In the genomic region with DNA sequence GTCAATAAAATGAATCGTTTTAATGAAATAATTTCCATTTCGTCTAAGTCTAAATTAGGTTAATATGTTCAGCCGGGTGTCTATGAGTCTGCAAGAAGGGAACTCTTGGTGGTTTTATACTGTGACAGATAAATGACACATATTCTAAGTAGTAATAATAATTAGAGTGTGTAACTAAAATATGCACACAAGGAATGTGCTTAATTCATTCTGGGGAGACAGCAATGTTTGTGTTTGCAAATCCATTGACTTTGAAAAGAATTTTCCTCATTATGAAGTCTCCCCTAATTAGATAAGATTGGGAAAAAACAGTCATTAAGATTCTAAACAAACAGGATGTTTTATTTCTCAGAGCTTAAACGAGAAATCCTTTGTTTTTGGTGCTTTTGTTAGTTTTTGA, we compare ENCODE assay signal across 28 mouse cellular contexts. TPM values are rescaled to one million over a fixed set of nuclear protein-coding genes. Genes with fewer than 3 reads are reported as not detected.
"Had no signal": no experiment of that assay in that cellular context is flagged by ENCODE, and none has a peak within 500 bp of the region (broad histone marks: within the 10 kb centered on the region; RNA-seq: fewer than 3 reads in every experiment).

A gene (minus strand): TSS at position 84 of the 400 bp plus-strand sequence.

- H3K27ac ChIP-seq: heart, embryonic 10.5 days; hindbrain, embryonic 10.5 days; hindbrain, embryonic 12.5 days; hindbrain, embryonic 14.5 days; intestine, embryonic 15.5 days; layer of hippocampus, adult 2 months; left cerebral cortex, adult 2 months; limb, embryonic 10.5 days; limb, embryonic 12.5 days; liver, embryonic 13.5 days had no signal

- H3K27me3 ChIP-seq: heart, embryonic 12.5 days; hindbrain, embryonic 12.5 days; intestine, embryonic 15.5 days; liver, embryonic 13.5 days had no signal

- DNase-seq: gastrocnemius, postnatal 10 days; gastrocnemius, postnatal 25 days; heart, adult 18-20 months; heart, postnatal 10 days; heart, postnatal 4 days; kidney, adult 18-20 months; kidney, adult 8-10 months; kidney, postnatal 10 days; kidney, postnatal 25 days; kidney, postnatal 4 days; liver; liver, embryonic 13.5 days had no signal

- H3K9me3 ChIP-seq: heart, embryonic 10.5 days; heart, embryonic 12.5 days; hindbrain, embryonic 10.5 days; hindbrain, embryonic 12.5 days; intestine, embryonic 15.5 days; limb, embryonic 10.5 days; limb, embryonic 12.5 days; liver, embryonic 13.5 days had no signal

- H3K36me3 ChIP-seq: heart, embryonic 10.5 days; heart, embryonic 12.5 days; hindbrain, embryonic 10.5 days; hindbrain, embryonic 12.5 days; intestine, embryonic 15.5 days; limb, embryonic 10.5 days; limb, embryonic 12.5 days; liver, embryonic 13.5 days had no signal

- H3K9ac ChIP-seq: heart, embryonic 12.5 days; hindbrain, embryonic 12.5 days; hindbrain, embryonic 14.5 days; intestine, embryonic 15.5 days; limb, embryonic 12.5 days; liver, embryonic 13.5 days had no signal

- ATAC-seq: hindbrain, embryonic 16.5 days; inflammation-experienced regulatory T-cells, adult 6 months; intestine, embryonic 15.5 days; intestine, postnatal 0 days had no signal

- H3K4me2 ChIP-seq: heart, embryonic 12.5 days; hindbrain, embryonic 12.5 days; hindbrain, embryonic 14.5 days; intestine, embryonic 15.5 days; limb, embryonic 12.5 days; liver, embryonic 11.5 days; liver, embryonic 13.5 days had no signal

- H3K4me3 ChIP-seq: heart, embryonic 10.5 days; heart, embryonic 12.5 days; hindbrain, embryonic 10.5 days; hindbrain, embryonic 12.5 days; intestine, embryonic 15.5 days; layer of hippocampus, adult 2 months; left cerebral cortex, adult 2 months; limb, embryonic 10.5 days; limb, embryonic 12.5 days; liver, embryonic 13.5 days had no signal

- H3K4me1 ChIP-seq: heart, embryonic 10.5 days; heart, embryonic 12.5 days; hindbrain, embryonic 10.5 days; hindbrain, embryonic 12.5 days; intestine, embryonic 15.5 days; liver, embryonic 13.5 days had no signal

RNA-seq across cellular contexts. Expression of the gene that starts here (rescaled TPM):
- polyA plus RNA-seq: heart, embryonic 12.5 days; heart, embryonic 14.5 days; heart, embryonic 16.5 days; hindbrain, embryonic 10.5 days; hindbrain, embryonic 12.5 days; inflammation-experienced regulatory T-cells, adult 6 months; intestine, embryonic 15.5 days; intestine, postnatal 0 days; limb, embryonic 10.5 days; limb, embryonic 12.5 days; liver, embryonic 11.5 days; liver, embryonic 13.5 days had no signal
